Mouse (Mus musculus) sigmoid colon, adult 10 weeks (tissue): ENCODE results near the gene Mucl2. TPM values are rescaled to one million over a fixed set of nuclear protein-coding genes. Genes with fewer than 3 reads are reported as not detected.

Experiments
- polyA plus RNA-seq: library from polyadenylated mRNA; stranded (reverse); fragments of 350-450 nt; fragmentation: Illumina TruSeq; extraction: RNeasy Lipid Tissue Mini Kit (QIAGEN cat#74804); gene quantifications from one replicate; pipeline ENCODE4 v1.2.3, GENCODE M21; 2014; ENCODE audit warnings: low read depth, low replicate concordance

Mucl2 gene
- not detected for polyA plus RNA-seq

DNA sequence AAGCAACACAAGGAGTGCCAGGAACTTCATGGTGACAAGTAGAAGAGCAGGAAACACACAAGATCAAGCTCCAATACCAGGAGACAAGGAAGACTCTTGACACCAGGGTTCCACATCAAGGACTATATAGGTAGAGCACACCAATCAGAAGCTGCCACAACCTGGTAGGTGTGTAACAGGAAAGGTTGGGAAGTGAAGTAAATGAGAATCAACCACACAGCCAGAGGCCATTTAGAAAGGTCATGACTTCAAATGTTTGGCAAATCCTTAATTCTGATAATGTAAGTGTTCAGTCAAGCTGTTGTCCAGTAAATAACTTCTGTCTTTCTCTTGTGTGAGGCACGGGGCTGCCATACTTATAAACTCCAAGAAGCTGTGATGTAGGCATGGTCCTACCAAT is at the start of gene Mucl2:
Mucl2 (minus strand) TSS at position 101 of the 400 bp plus-strand sequence.

Other genes starting within 250 kb of the Mucl2 start
- gene Mucl1, start 143.8 kb downstream of the Mucl2 start, polyA plus RNA-seq: not detected